Mouse (Mus musculus) left cerebral cortex, postnatal 10 days (tissue): Measurements from ENCODE around the gene Mdm2. TPM values are rescaled to one million over a fixed set of nuclear protein-coding genes. Genes with fewer than 3 reads are reported as not detected.

ENCODE experiments used
- DNase-seq, 2 experiments: peaks; one replicate each; pipeline ENCODE4 v3.0.0; 2021 to 2022; ENCODE audit warnings: low spot score in 2 of 2, mixed read lengths in 1 of 2; ENCODE audit errors: extremely low spot score in 1 of 2
- intact Hi-C: fragments of 180-260 bp; cut with DNase I; formaldehyde crosslinking; loops from one replicate; pipeline ENCODE4 v1.15.1; 2025
- total RNA-seq, 2 experiments: library from RNA; stranded (reverse); gene quantifications; 2 replicates each; pipeline ENCODE4 v1.2.3; 2021

Mdm2 gene
- total RNA-seq, 2 experiments from 2014 or later: 39.5 to 42.1 TPM

GRCm38 (mm10) chr10:117667663-117668507 lies 42.7 kb downstream of the Mdm2 start:
- no peak for DNase-seq
- intact Hi-C loops: no loop called here

GRCm38 (mm10) chr10:117666947-117667630 lies 43.5 kb downstream of the Mdm2 start:
- intact Hi-C loops: no loop called here
- DNase-seq: no peak

GRCm38 (mm10) chr10:117666361-117666760 lies 44.2 kb downstream of the Mdm2 start:
- intact Hi-C loops: no loop called here
- DNase-seq: no peak

DNA sequence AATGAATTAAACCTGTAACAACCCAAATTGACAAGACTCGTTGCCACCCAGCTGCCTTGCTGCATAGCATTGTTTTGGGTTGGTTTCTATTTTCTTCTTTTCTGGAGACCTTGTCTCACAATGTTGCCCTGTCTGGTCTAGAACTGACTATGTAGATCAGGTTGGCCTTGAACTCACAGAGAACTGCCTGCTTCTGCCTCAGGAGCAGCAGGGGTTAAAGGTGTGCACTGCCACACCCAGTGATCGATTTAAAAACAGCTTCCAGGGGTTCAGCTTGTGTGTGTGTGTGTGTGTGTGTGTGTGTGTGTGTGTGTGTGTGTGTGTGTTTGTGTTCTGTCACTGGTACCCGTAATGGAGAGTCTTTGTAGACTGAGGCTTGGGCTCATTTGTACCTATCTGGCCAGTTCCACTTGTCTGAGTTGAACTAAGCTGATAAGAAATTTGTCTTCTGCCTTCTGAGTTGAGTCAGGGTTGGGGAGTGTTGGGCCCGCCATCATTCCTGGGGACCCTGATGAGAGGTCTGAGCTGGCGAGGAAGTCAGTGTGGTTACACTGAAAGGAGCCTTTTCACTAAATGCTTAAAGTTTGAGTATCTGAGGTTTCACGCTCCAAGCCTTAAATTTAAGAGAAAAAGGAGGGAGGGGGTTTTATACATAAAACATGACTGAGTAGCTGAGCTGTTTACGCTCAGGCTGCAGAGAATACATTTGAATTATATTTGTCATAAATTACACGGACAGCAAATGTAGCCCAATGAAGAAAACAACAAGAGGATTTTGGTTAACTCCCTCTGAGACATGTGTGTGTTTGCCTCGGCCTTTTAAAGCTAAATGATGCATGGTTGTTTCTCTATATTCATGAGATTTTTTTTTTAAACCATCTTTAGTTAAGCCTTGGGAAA lies 44.9 kb downstream of the Mdm2 start:
- DNase-seq: no peak
- intact Hi-C loops: no loop called here

DNA sequence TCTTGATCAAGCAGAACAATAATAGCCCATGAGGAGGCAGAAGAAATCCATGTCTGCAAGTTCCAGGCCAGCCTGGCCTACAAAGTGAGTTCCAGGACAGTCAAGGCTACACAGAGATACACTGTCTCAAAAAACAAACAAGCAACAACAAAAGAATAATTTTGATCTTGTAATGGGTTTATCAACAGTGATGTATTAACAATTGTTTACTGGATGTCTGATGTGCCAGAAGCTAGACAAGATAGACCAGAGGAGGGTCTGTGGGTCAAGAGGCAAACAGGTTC lies 45.7 kb downstream of the Mdm2 start:
- DNase-seq: no peak
- intact Hi-C loops: no loop called here

DNA sequence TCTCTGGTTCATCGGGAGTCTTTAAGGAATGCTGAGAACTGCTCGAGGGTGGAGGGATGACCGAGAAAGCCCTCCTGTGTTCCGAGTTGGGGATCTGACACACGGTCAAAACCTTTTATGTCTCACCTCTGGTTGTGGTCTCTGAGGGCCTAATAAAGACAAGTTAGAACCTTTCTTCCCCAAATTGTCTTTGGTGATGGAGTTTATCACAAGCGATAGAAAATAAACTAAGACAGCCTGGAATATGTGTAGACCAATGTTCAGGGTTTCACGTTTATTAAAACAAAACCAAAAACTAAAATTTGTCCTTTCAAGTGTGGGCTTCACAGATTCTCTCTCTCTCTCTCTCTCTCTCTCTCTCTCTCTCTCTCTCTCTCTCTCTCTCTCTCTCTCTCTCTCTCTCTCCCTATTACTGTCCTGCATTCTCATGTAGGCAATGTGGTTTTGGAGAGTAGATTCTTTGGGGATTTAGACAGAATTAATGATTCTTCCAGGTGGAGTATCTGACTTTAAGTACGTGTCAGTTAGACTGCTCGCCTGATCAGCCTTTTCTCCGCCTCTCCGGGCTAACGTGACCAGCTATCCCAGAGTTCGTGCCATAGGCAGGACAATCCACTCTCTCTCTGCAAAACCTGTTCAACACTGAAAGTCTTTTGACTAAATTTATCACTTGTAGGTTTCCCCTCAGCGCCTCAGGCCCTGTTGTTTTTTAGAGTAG lies 46.2 kb downstream of the Mdm2 start:
- intact Hi-C loops: no loop called here
- DNase-seq: no peak

DNA sequence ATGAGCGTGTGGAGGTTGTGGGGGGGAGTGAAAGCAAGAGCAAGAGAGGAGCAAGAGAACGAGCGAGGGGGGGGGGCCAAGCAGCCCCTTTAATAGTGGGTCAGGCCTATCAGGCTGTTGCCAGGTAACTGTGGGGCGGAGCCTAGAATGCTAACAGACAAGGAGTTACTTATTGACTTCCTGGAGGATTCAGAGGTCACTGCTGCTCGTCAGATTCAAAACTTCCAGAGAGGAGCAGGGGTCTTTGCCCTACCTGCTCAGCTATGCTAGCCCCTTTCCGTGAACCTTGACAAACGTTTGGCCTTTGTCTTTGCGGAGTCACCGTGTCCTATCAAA lies 46.7 kb downstream of the Mdm2 start:
- intact Hi-C loops: no loop called here
- no peak for DNase-seq

DNA sequence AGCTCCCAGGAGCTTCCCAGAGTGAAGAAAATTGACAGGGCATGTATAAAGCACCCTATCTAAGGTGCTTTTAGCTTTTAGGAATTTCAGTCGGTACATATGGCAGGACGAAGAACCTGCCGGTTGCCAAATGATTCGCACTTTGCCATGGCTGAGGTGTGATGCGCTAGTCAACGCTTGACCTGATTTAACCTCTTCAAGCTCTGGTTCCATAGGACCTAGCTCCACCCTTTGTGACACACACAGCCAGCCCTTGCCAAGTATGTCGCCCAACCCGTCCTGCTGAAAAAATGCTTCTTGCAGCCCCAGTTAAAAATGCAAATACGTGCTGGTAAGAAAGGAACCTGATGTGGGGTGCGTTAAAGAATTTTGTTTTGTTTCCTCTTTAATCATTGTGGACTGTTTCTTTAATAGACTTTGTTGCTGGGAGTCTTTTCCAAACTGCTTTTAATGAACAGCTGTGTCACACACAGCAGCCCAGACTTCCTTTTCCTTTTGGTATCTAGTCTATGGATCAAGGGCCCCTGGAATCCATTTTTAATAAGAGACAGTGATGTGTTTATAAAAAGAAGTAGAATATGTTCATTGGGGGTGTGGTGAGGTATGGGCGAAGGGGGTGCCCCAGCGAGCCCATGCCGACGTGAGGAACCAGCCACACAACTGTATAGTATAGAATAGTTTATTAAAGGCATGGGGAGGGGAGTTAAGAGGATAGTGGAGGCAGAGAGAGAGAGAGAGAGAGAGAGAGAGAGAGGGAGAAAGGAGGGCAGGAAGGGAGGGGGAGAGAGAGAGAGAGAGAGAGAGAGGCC lies 47.3 kb downstream of the Mdm2 start:
- intact Hi-C loops: no loop called here
- DNase-seq: no peak

DNA sequence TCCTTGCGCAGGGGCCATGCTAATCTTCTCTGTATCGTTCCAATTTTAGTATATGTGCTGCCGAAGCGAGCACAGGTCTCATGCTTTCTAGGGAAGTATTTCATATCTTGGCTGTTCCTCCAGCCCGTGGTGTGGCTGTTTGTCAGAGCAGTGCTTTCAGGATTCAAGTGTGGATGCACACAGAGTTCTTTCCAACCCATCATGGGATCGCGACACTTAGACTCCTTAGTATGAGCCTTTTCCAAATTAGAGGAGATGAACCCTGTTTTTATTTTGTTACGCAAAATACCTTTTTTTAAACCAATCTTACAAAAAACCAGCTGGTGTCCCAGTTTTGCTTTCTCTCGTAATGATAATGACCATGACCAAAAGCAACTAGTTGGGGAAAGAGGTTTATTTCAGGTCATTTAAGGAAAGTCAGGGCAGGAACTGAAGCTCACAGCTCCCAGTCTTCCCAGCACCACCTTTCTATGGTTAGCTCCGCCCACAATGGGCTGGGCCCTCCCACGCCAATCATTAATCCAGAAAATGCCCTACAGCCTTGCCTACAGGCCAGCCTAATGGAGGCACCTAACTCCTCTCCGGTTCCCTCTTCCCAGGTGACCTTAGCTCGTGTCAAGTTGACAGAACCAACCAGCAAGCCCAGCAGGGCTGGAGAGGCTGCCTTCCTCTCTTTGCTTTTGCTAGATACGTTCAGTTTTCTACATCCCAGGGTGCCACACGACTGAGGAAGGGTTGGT lies 48.1 kb downstream of the Mdm2 start:
- no peak for DNase-seq
- intact Hi-C loops: no loop called here

GRCm38 (mm10) chr10:117659819-117660218 lies 50.7 kb downstream of the Mdm2 start:
- no peak for DNase-seq
- intact Hi-C loops: no loop called here

DNA sequence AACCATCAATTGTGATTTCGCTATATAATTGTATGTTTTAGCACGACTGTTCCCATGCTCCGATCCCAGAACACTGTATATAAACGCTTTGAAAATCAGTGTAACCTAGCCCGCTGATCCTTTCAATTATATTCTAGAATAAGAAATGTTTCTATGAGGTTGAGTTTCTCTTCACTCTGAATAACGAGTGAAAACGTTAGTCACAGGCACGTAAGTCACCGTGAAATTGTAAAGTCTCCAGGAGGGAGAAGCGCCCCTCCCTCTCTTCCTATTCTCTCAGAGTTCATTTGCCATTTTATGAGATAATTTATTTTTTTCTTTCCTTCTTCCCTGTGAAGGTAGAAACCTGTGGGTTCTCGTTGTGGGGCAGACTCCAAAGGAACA lies 51.1 kb downstream of the Mdm2 start:
- intact Hi-C loops: no loop called here

DNA sequence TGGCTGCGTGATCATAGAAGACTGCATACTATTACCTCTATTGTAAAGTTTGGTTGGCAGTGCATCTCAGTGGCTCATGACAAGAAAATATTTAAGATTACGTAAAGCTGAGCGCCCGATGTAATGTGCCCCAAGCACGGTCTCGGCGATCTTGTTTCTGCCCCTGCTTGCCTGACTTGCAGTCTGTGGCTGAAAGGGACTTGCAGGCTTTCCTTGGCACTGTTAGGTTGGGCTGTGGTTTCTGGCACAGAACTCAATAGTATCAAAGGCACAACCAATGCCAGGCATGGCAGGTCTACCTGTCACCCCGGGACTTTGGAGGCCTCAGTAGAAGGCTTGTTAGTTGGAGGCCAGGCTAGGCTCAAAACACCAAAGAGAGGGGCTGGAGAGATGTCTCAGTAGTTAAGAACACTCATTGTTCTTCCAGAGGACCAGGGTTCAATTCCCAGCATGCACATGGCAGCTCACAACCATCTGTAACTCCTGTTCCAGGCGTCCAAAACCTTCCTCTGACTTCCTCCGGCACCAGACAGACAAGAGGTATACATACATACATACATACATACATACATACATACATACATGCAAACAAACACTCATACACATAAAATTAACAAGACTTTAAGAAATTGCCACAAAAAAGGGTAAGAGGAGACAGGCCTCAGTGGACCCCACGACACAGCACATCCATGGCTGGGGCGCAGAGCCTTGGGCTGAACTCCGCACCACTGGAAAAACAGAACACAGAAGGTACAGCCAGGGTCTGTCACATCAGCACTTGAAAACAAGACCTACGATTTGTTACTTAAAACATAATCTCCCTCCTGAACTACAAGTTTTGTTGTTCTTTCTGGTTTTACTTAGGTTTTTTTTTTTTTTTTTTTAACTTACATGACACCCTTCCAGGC lies 51.8 kb downstream of the Mdm2 start:
- intact Hi-C loops: no loop called here
- DNase-seq: no peak

More for the DNA sequence above, 51.1 kb downstream of the Mdm2 start:
- DNase-seq: no peak

DNA sequence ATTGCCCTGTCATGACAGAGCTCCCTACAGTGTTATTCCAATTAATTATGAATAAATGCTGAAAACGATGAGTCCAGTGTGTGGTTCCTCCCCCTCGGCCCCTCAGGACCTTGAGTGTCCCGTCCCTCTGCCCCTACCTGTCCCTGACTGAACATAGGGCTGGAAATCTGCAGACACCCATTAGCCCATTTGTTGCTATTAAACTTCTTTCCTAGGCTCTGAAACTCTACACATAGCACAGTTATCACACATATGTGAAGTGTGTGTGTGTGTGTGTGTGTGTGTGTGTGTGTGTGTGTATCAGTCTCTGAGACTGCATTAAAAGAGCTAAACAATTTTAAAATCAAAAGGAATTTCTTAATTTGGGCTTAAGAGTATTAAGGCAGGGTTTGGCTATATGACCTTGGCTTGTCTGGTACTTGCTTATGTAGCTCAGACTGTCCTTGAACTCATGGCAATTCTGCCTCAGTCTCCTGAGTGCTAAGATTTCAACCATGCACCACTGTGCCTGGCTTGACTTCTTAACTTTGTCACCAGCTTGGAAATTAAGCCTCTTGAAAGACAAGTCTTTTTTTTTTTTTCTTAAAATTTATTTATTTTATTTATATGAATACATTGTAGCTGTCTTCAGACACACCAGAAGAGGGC lies 52.8 kb downstream of the Mdm2 start:
- no peak for DNase-seq
- intact Hi-C loops: no loop called here

GRCm38 (mm10) chr10:117656985-117657658 lies 53.4 kb downstream of the Mdm2 start:
- intact Hi-C loops: no loop called here
- DNase-seq: no peak

DNA sequence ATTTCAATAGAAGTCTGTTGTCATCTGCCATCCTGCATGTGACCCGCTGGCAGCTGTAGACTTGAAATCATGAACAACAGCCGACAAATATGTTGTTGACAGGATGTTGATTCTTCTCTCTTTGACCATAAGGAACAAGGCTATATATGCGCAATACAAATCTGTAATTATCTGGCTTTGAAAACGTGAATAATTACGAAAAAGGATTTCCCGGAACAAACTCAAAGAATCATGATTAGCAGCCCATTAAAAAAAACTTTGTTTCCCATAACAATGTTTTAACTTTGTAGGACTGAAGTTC lies 53.9 kb downstream of the Mdm2 start:
- DNase-seq: no peak
- intact Hi-C loops: no loop called here
